Mouse (Mus musculus): ENCODE data around the gene P2ry2.

GRCm38 (mm10) chr7:101017492-101017891 lies 4.8 kb upstream of the P2ry2 start:
- TF ChIP-seq MAX (IDR thresholded peaks at IDR 0.05; ENCODE audit: low read length) = no peak
- no peak for TF ChIP-seq POLR2A (IDR thresholded peaks at IDR 0.05; ENCODE audit: low read depth, low read length)
- no peak for TF ChIP-seq MAFK (IDR thresholded peaks at IDR 0.05; ENCODE audit: insufficient replicate concordance, low read length)
- TF ChIP-seq CTCF (conservative IDR thresholded peaks at IDR 0.05 in 1 of 2, IDR thresholded peaks at IDR 0.05 in 1 of 2; ENCODE audit: low read depth in 2 of 2, low read length in 2 of 2) = no peak
- no peak for TF ChIP-seq TCF12 (IDR thresholded peaks at IDR 0.05; ENCODE audit: low read depth, low read length)
- no peak for TF ChIP-seq ELF1 (IDR thresholded peaks at IDR 0.05; ENCODE audit: low read depth, low read length)
- TF ChIP-seq MAZ (IDR thresholded peaks at IDR 0.05; ENCODE audit: low read depth, low read length) = no peak
- no peak for TF ChIP-seq TBP (conservative IDR thresholded peaks at IDR 0.05; ENCODE audit: low read depth, low read length)
- no peak for TF ChIP-seq EP300 (IDR thresholded peaks at IDR 0.05; ENCODE audit: low read length)
- no peak for TF ChIP-seq UBTF (IDR thresholded peaks at IDR 0.05; ENCODE audit: low read depth, low read length)
- no peak for TF ChIP-seq GABPA (IDR thresholded peaks at IDR 0.05; ENCODE audit: insufficient replicate concordance, low read depth, low read length)
- TF ChIP-seq USF1 (IDR thresholded peaks at IDR 0.05; ENCODE audit: low read depth, low read length) = no peak
- TF ChIP-seq JUN (IDR thresholded peaks at IDR 0.05; ENCODE audit: insufficient read depth, low read depth, low read length) = no peak
- TF ChIP-seq MXI1 (IDR thresholded peaks at IDR 0.05; ENCODE audit: low read depth, low read length) = no peak
